Mouse (Mus musculus): ENCODE results near the gene Kti12. TPM values are rescaled to one million over a fixed set of nuclear protein-coding genes. Genes with fewer than 3 reads are reported as not detected.

Gene Kti12
- total RNA-seq, 2 experiments from 2014 or later, result 18.1 to 18.9 TPM

- H3K27ac ChIP-seq, result no peak within 1 kb of the TSS
- peak within 1 kb of the TSS; percentile 61 for H3K4me3 ChIP-seq
- peak; percentile 16 to 60 for DNase-seq (ENCODE audit: low spot score in 2 of 2)
- TF ChIP-seq CTCF (conservative IDR thresholded peaks at IDR 0.05), result no peak
Measured at GRCm38 (mm10) chr4:108878963-108879822, 31.6 kb downstream of the Kti12 start, which contains the start of gene Rab3b. Gene Rab3b, plus strand, starts transcription at chr4:108879063.

GRCm38 (mm10) chr4:108883815-108884214 lies 36.2 kb downstream of the Kti12 start:
- H3K4me3 ChIP-seq, result no peak overlapping the region
- DNase-seq (ENCODE audit: low spot score in 2 of 2), result no peak
- no peak overlapping the region for H3K27ac ChIP-seq
- no peak for TF ChIP-seq CTCF (conservative IDR thresholded peaks at IDR 0.05)

GRCm38 (mm10) chr4:108887456-108887855 lies 39.9 kb downstream of the Kti12 start:
- Histone ChIP-seq H3K4me3 (no peak overlapping the region), H3K27ac (no peak overlapping the region)
- no peak for DNase-seq (ENCODE audit: low spot score in 2 of 2)
- no peak for TF ChIP-seq CTCF (conservative IDR thresholded peaks at IDR 0.05)

GRCm38 (mm10) chr4:108890876-108891275 lies 43.3 kb downstream of the Kti12 start:
- no peak overlapping the region for H3K4me3 ChIP-seq
- peak in 1 of 2 experiments; percentile 43 for DNase-seq (ENCODE audit: low spot score in 2 of 2)
- H3K27ac ChIP-seq, result no peak overlapping the region
- TF ChIP-seq CTCF (conservative IDR thresholded peaks at IDR 0.05), result no peak

Other genes with a start within 250 kb of the Kti12 start
- 10 to 100 TPM; 33.6 to 35.8 TPM for gene Cc2d1b, start 227.8 kb upstream of the Kti12 start, total RNA-seq (2021)
- gene 3110021N24Rik, start 128.1 kb upstream of the Kti12 start, total RNA-seq (2021), result 1 to 10 TPM in 1 of 2 experiments, under 1 TPM in 1; 0.88 to 1.4 TPM
- 10 to 100 TPM; 53.6 to 58.4 TPM for gene Zfyve9, start 67.0 kb upstream of the Kti12 start, total RNA-seq (2021)
- gene Btf3l4, start 14.2 kb upstream of the Kti12 start, total RNA-seq (2021), result 10 to 100 TPM; 87.9 to 89.4 TPM
- 10 to 100 TPM; 32.3 to 33.8 TPM for gene Txndc12, start 13.2 kb upstream of the Kti12 start, total RNA-seq (2021)
- gene A730015C16Rik, start 834 bp downstream of the Kti12 start, total RNA-seq (2021), result not detected
- 10 to 100 TPM; 46.2 to 48.3 TPM for gene Rab3b, start 31.3 kb downstream of the Kti12 start, total RNA-seq (2021)
- gene Nrd1, start 152.9 kb downstream of the Kti12 start, total RNA-seq (2021), result 100 to 1,000 TPM; 121 to 130 TPM